Mouse (Mus musculus) cerebellum, adult 2 months (tissue): Measurements from ENCODE around the gene Cbx2.

Source experiments
- CTCF ChIP-seq: fragments of 200-500 bp; IDR thresholded peaks from 2 replicates; pipeline ENCODE4 v1.5.1; 2011; ENCODE audit warnings: low read depth, mild to moderate bottlenecking, control low read depth, low read length, moderate library complexity, borderline replicate concordance; ENCODE audit not compliant: insufficient read depth
- POLR2A ChIP-seq: fragments of 200-500 bp; IDR thresholded peaks from 2 replicates; pipeline ENCODE4 v1.6.1; 2011; ENCODE audit warnings: low read length, control low read depth, borderline replicate concordance; ENCODE audit not compliant: insufficient read depth

GRCm38 (mm10) chr11:119036934-119037779 is 14.4 kb downstream of the Cbx2 start:
- no peak for TF ChIP-seq CTCF
- no peak for TF ChIP-seq POLR2A
